Mouse (Mus musculus): ENCODE results near the gene Cnpy1.

DNA sequence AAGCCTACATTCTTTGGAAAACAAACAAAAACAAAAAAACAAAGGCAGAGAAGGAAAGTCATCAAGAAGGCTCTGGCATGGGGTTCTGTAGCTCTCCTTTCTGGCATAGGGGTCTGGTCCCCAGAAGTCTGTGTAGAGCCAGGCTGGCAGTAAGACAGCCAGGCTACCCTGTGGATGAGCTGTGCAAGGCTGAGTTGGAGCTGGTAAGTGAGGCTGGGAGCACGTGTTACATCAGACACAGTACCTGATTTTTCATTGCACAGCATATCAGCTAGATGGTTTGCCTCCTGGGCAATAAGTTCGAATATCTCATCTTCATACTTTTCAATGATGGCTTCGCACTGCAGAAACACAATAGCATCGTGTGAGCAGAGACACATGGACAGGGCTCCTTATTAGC is 38.6 kb downstream of the Cnpy1 start:
- no peak for TF ChIP-seq EP300 (IDR thresholded peaks at IDR 0.05; ENCODE audit: low read depth)
- TF ChIP-seq CTCF (IDR thresholded peaks at IDR 0.05; ENCODE audit: low read depth), result no peak

Data from liver, embryonic 14.5 days (tissue).